Mouse (Mus musculus) liver, adult 2 months (tissue): Measurements from ENCODE around the gene Evi5. TPM values are rescaled to one million over a fixed set of nuclear protein-coding genes. Genes with fewer than 3 reads are reported as not detected.
A peak's percentile ranks its signal among the peaks of the same experiment; 100 is the strongest.

Experiments
- DNase-seq: peaks from one replicate; pipeline ENCODE4 v3.0.0-alpha.2; 2011; ENCODE audit warnings: low read depth, low spot score; ENCODE audit errors: extremely low read depth
- H3K27ac ChIP-seq: fragments of 200-500 bp; replicated peaks from 2 replicates; pipeline ENCODE4 v1.5.1; 2012; ENCODE audit warnings: low read depth, mild to moderate bottlenecking, control low read depth, inconsistent platforms, low read length; ENCODE audit not compliant: insufficient read depth
- H3K27me3 ChIP-seq: fragments of 200-500 bp; 2 replicates; pipeline ENCODE4 v1.6.1; 2012; ENCODE audit warnings: mild to moderate bottlenecking, moderate library complexity, low read length, inconsistent platforms; ENCODE audit not compliant: control insufficient read depth, insufficient read depth
- H3K36me3 ChIP-seq: fragments of 200-500 bp; 2 replicates; pipeline ENCODE4 v1.6.1; 2012; ENCODE audit warnings: low read length, inconsistent platforms; ENCODE audit not compliant: control insufficient read depth, insufficient read depth
- H3K4me1 ChIP-seq: fragments of 200-500 bp; 2 replicates; pipeline ENCODE4 v1.6.1; 2011; ENCODE audit warnings: low read length; ENCODE audit not compliant: control insufficient read depth, insufficient read depth
- H3K4me3 ChIP-seq: fragments of 200-500 bp; 2 replicates; pipeline ENCODE4 v1.5.1; 2011; ENCODE audit warnings: low read depth, mild to moderate bottlenecking, control low read depth, low read length, moderate library complexity; ENCODE audit not compliant: insufficient read depth
- H3K79me2 ChIP-seq: fragments of 200-500 bp; 2 replicates; pipeline ENCODE4 v1.6.1; 2012; ENCODE audit warnings: inconsistent platforms, mild to moderate bottlenecking, low read length, moderate library complexity; ENCODE audit not compliant: control insufficient read depth, insufficient read depth
- H3K9ac ChIP-seq: fragments of 200-500 bp; 2 replicates; pipeline ENCODE4 v1.6.1; 2012; ENCODE audit warnings: low read depth, mild to moderate bottlenecking, control low read depth, inconsistent platforms, low read length
- CTCF ChIP-seq: fragments of 200-500 bp; IDR thresholded peaks from 2 replicates; pipeline ENCODE4 v1.5.1; 2011; ENCODE audit warnings: low read depth, low read length, control low read depth
- POLR2A ChIP-seq: fragments of 200-500 bp; IDR thresholded peaks from 2 replicates; pipeline ENCODE4 v1.6.1; 2011; ENCODE audit warnings: low read length, control low read depth; ENCODE audit not compliant: insufficient read depth; ENCODE audit errors: extremely low read depth
- WGBS: fragments of 180-500 bp; shearing (Covaris S2); methylation state at CpG from one replicate; pipeline ENCODE4 v1.1.7; 2018; 5-methylcytosine and 5-hydroxymethylcytosine counted together
- polyA plus RNA-seq: library from polyadenylated mRNA; depleted of rRNA; stranded (reverse); fragments of >200 nt; gene quantifications from 2 replicates; pipeline ENCODE4 v1.2.3, GENCODE M21; 2012
- total RNA-seq: library from RNA; depleted of rRNA; stranded (reverse); fragments of >200 nt; gene quantifications from 2 replicates; pipeline ENCODE4 v1.2.3, GENCODE M21; 2014

The Evi5 gene
- total and polyA plus RNA-seq, 2 experiments, result 29.0 to 118 TPM

DNA sequence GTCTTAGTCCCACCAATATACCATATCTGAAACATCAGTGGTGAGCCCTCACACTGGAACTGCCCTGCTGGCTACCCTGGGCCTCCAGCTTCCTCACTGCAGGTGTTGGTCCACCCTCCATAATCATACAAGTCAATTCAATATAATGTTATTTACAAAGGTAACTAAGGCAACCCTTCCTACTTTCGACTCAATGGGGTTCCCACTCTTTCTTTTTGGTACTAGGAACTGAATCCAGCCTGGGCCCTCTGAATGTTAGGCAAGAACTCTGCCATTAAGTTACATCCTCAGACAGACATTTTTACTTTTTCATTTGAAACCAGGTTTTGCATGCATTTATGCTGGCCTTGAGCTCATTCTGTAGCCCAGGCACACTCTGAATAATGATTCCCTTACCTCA, 168.6 kb downstream of the Evi5 start:
- no peak for DNase-seq
- no peaks in the 10 kb centered on the region for H3K79me2 ChIP-seq
- no peak overlapping the region for H3K9ac ChIP-seq
- WGBS, result 81% methylated on average over 1 of the region's 1 CpGs
- no peaks in the 10 kb centered on the region for H3K36me3 ChIP-seq
- no peaks in the 10 kb centered on the region for H3K4me1 ChIP-seq
- H3K4me3 ChIP-seq, result no peak overlapping the region
- TF ChIP-seq CTCF (no peak), POLR2A (no peak)
- H3K27ac ChIP-seq, result no peak overlapping the region
- no peaks in the 10 kb centered on the region for H3K27me3 ChIP-seq

DNA sequence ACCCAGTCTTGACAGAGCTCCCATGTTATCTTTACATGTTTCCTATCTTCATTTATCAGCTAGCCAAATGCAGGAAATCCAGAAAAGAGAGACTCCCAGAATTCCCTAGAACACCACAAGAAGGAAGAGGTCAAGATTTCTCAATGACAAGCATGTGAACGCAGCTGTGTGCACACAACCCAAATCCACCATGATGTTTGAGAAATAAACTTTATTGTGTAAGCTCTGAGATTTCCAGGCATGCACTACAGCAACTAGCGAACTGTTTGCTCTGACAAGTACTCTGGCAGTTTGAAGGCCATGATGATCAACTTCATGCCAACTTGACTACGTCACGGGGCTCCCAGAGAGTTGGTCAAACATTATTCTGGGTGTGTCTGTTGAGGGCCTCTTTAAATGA, 169.2 kb downstream of the Evi5 start:
- H3K4me3 ChIP-seq, result no peak overlapping the region

DNA sequence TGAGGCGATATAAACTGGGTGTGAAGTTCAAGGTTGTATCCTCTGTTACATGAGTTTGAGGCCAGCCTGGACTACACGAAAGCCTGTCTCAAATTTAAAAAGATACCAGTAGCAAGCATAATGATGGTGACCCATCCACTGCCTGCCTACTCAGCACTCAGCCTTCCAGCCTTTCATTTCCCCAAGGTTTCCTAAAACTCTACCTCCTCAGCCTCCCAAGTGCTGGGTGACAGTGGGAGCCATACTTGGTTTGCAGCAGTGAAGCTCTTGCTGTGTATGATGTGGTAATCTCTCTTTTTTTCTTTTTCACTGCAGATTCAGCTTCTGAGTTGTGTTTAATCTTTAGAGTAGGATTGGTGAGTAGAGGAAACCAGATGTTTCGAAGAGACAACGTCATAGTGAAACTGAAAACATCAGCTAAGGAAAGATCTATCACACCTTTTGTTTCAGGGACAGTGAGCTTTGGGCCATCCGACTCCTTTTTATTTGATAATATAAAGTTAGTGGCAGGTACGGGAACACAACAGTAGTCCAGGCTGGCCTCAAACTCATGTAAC, 171.6 kb downstream of the Evi5 start:
- no peaks in the 10 kb centered on the region for H3K79me2 ChIP-seq
- DNase-seq, result no peak
- no peaks in the 10 kb centered on the region for H3K36me3 ChIP-seq
- H3K4me1 ChIP-seq, result no peaks in the 10 kb centered on the region
- H3K27ac ChIP-seq, result no peak overlapping the region
- H3K27me3 ChIP-seq, result no peaks in the 10 kb centered on the region
- no peak overlapping the region for H3K9ac ChIP-seq
- no peak overlapping the region for H3K4me3 ChIP-seq
- WGBS, result 88% methylated on average over 6 of the region's 6 CpGs
- TF ChIP-seq POLR2A (no peak), CTCF (no peak)

More for the DNA sequence above, 169.2 kb downstream of the Evi5 start:
- TF ChIP-seq CTCF (no peak), POLR2A (no peak)
- no peaks in the 10 kb centered on the region for H3K36me3 ChIP-seq
- H3K4me1 ChIP-seq, result no peaks in the 10 kb centered on the region
- H3K79me2 ChIP-seq, result no peaks in the 10 kb centered on the region
- DNase-seq, result peak; percentile 83
- WGBS, result 24% methylated on average over 4 of the region's 4 CpGs
- H3K27ac ChIP-seq, result no peak overlapping the region
- H3K27me3 ChIP-seq, result no peaks in the 10 kb centered on the region
- H3K9ac ChIP-seq, result no peak overlapping the region

DNA sequence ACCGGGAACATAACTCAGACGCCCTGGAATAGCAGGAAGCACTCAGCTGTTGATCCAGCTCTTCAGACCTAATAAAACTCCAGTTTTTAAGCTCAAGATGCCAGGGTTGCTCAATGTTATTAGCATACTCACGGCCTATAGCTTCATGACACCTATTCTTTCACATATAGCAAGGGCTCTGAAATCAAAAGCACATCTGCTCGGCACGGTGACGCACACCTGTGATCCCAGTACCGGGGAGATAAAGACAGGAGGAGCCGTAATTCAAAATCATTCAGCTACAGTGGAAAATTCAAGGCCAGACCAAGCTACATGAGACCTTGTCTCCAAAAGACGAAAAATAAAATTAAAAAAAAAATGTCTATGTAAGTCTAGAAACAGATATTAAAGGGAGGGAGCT, 173.2 kb downstream of the Evi5 start:
- H3K27me3 ChIP-seq, result peaks cover 3% of the 10 kb centered on the region; the same call in 1 of the 2 replicates
- TF ChIP-seq CTCF, result no peak
- TF ChIP-seq POLR2A, result no peak
- H3K4me1 ChIP-seq, result no peaks in the 10 kb centered on the region
- H3K27ac ChIP-seq, result no peak overlapping the region
- WGBS, result 87% methylated on average over 9 of the region's 9 CpGs
- no peaks in the 10 kb centered on the region for H3K79me2 ChIP-seq
- no peaks in the 10 kb centered on the region for H3K36me3 ChIP-seq
- no peak for DNase-seq
- H3K9ac ChIP-seq, result no peak overlapping the region
- H3K4me3 ChIP-seq, result no peak overlapping the region

DNA sequence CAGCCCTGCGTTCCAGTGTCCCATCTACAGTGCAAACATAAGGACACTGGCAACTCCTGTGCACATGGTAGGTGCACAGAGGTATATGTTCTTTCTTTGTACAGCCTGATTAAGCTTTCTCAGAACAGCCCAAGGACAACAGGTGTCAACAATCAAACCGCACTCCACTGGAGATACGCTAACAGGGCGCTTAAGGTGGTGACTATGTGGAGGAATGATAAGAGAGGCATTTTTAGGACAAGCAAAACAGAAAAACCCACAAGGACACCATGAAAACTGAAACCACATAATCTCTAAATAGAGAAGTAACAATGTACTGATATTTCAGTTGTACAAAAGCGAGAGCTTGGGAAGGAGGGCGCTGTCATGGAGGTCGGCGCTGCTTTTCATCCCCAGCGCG, 174.0 kb downstream of the Evi5 start:
- WGBS, result 88% methylated on average over 10 of the region's 10 CpGs
- H3K27me3 ChIP-seq, result peaks cover 5% of the 10 kb centered on the region; the same call in 1 of the 2 replicates
- DNase-seq, result no peak
- no peaks in the 10 kb centered on the region for H3K79me2 ChIP-seq
- H3K4me3 ChIP-seq, result no peak overlapping the region
- H3K27ac ChIP-seq, result no peak overlapping the region
- no peaks in the 10 kb centered on the region for H3K36me3 ChIP-seq
- H3K4me1 ChIP-seq, result no peaks in the 10 kb centered on the region
- TF ChIP-seq CTCF (no peak), POLR2A (no peak)
- no peak overlapping the region for H3K9ac ChIP-seq

DNA sequence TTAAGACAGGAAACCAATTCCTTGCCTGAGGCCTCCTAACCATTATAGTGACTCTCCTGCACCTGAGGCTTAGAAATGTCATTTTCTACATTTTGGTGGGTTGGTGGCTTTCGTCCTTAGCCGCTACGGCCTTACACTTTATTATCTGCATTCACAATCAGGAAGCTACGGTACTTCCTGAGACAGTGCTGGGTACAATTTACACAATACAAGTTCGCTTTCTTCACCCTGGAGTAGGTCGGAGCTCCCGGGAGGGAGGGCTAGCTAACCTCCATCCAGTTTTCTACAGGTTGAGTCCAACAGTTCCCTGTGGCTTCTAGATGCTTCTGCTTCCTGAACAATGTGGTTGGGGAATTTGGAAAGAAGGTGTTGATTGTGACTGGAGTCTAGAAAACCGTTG, 176.0 kb downstream of the Evi5 start:
- Histone ChIP-seq H3K27ac (no peak overlapping the region), H3K36me3 (no peaks in the 10 kb centered on the region), H3K4me1 (no peaks in the 10 kb centered on the region), H3K4me3 (no peak overlapping the region), H3K27me3 (peaks cover 7% of the 10 kb centered on the region; the same call in 1 of the 2 replicates), H3K9ac (no peak overlapping the region), H3K79me2 (no peaks in the 10 kb centered on the region)
- 73% methylated on average over 8 of the region's 8 CpGs for WGBS
- TF ChIP-seq POLR2A, result no peak
- no peak for TF ChIP-seq CTCF
- no peak for DNase-seq
